Mouse (Mus musculus): ENCODE results near the gene Cend1. TPM values are rescaled to one million over a fixed set of nuclear protein-coding genes. Genes with fewer than 3 reads are reported as not detected.
"Not testable (repeated sequence)": the region's sequence is repeated elsewhere in the genome, so short reads cannot be mapped to it uniquely, and the experiment has no call there.

Gene Cend1
- polyA plus RNA-seq, 1 experiment from 2014 or later, result not detected

- DNase-seq (no peak), ATAC-seq (no peak)
- Histone ChIP-seq H3K4me1 (ENCODE audit: insufficient read depth) (peaks cover 25% of the 10 kb centered on the region), H3K27ac (ENCODE audit: low read depth) (no peak overlapping the region), H3K36me3 (replicated peaks; ENCODE audit: insufficient read depth, low read length) (peaks cover 19% of the 10 kb centered on the region), H3K27me3 (ENCODE audit: insufficient read depth, low read length) (no peaks in the 10 kb centered on the region), H3K4me2 (ENCODE audit: low read depth, low read length) (no peak overlapping the region), H3K9ac (replicated peaks) (no peak overlapping the region; the same call in 1 of the 2 replicates), H3K9me3 (ENCODE audit: low read length) (no peaks in the 10 kb centered on the region), H3K4me3 (ENCODE audit: low read depth, low read length) (no peak overlapping the region)
- TF ChIP-seq CTCF (IDR thresholded peaks at IDR 0.05; ENCODE audit: low read depth) (no peak), EP300 (IDR thresholded peaks at IDR 0.05; ENCODE audit: low read depth) (no peak)
Measured at GRCm38 (mm10) chr7:141451928-141452327, 22.6 kb upstream of the Cend1 start.

- Histone ChIP-seq H3K27me3 (ENCODE audit: insufficient read depth, low read length) (no peaks in the 10 kb centered on the region), H3K9me3 (ENCODE audit: low read length) (no peaks in the 10 kb centered on the region), H3K4me3 (ENCODE audit: low read depth, low read length) (peak within 1 kb of the TSS; percentile 62), H3K4me2 (ENCODE audit: low read depth, low read length) (peak within 1 kb of the TSS; percentile 75), H3K27ac (ENCODE audit: low read depth) (peak within 1 kb of the TSS; percentile 84), H3K36me3 (replicated peaks; ENCODE audit: insufficient read depth, low read length) (peaks cover 19% of the 10 kb centered on the region), H3K9ac (replicated peaks) (peak within 1 kb of the TSS; percentile 73), H3K4me1 (ENCODE audit: insufficient read depth) (peaks cover 36% of the 10 kb centered on the region)
- TF ChIP-seq CTCF (IDR thresholded peaks at IDR 0.05; ENCODE audit: low read depth), result peak; percentile 33
- TF ChIP-seq EP300 (IDR thresholded peaks at IDR 0.05; ENCODE audit: low read depth), result no peak
- WGBS (ENCODE audit: insufficient replicate concordance), result under 1% methylated on average over 59 of the region's 63 CpGs
- DNase-seq (peak; percentile 94), ATAC-seq (peak; percentile 90)
Measured at GRCm38 (mm10) chr7:141447110-141447991, 18.1 kb upstream of the Cend1 start, which contains the start of gene Rplp2. Gene Rplp2, plus strand, starts transcription at chr7:141447370.

GRCm38 (mm10) chr7:141446374-141446773 lies 17.1 kb upstream of the Cend1 start:
- Histone ChIP-seq H3K4me2 (ENCODE audit: low read depth, low read length) (peak overlapping the region; percentile 75), H3K4me1 (ENCODE audit: insufficient read depth) (peaks cover 36% of the 10 kb centered on the region), H3K4me3 (ENCODE audit: low read depth, low read length) (peak overlapping the region; percentile 62; the same call in 1 of the 2 replicates), H3K9ac (replicated peaks) (0 out of 2 replicates have a peak overlapping the region, but pooled peaks have one; percentile 73), H3K36me3 (replicated peaks; ENCODE audit: insufficient read depth, low read length) (peaks cover 14% of the 10 kb centered on the region)
- not testable (repeated sequence) for H3K27me3 ChIP-seq (ENCODE audit: insufficient read depth, low read length); H3K9me3 ChIP-seq (ENCODE audit: low read length); H3K27ac ChIP-seq (ENCODE audit: low read depth); ATAC-seq; DNase-seq
- WGBS (ENCODE audit: insufficient replicate concordance), result 84% methylated on average over 3 of the region's 3 CpGs

GRCm38 (mm10) chr7:141443828-141444237 lies 14.5 kb upstream of the Cend1 start, which contains the start of gene Pidd1:
Gene Pidd1, minus strand, starts transcription at chr7:141444025.
- H3K36me3 ChIP-seq (replicated peaks; ENCODE audit: insufficient read depth, low read length), result peaks cover 23% of the 10 kb centered on the region
- H3K9me3 ChIP-seq (ENCODE audit: low read length), result no peaks in the 10 kb centered on the region
- peak; percentile 86 for DNase-seq
- peak; percentile 55 for ATAC-seq
- peak within 1 kb of the TSS; percentile 91 for H3K4me2 ChIP-seq (ENCODE audit: low read depth, low read length)
- TF ChIP-seq CTCF (IDR thresholded peaks at IDR 0.05; ENCODE audit: low read depth), result no peak
- TF ChIP-seq EP300 (IDR thresholded peaks at IDR 0.05; ENCODE audit: low read depth), result peak; percentile 41; the same call in 1 of the 2 replicates
- peak within 1 kb of the TSS; percentile 75 for H3K9ac ChIP-seq (replicated peaks)
- peak within 1 kb of the TSS; percentile 66 for H3K4me3 ChIP-seq (ENCODE audit: low read depth, low read length)
- WGBS (ENCODE audit: insufficient replicate concordance), result 1% methylated on average over 25 of the region's 25 CpGs
- H3K27ac ChIP-seq (ENCODE audit: low read depth), result peak within 1 kb of the TSS; percentile 69
- no peaks in the 10 kb centered on the region for H3K27me3 ChIP-seq (ENCODE audit: insufficient read depth, low read length)
- peaks cover 44% of the 10 kb centered on the region for H3K4me1 ChIP-seq (ENCODE audit: insufficient read depth)

GRCm38 (mm10) chr7:141443081-141443821 lies 14.0 kb upstream of the Cend1 start:
- peak overlapping the region; percentile 75 for H3K9ac ChIP-seq (replicated peaks)
- no peaks in the 10 kb centered on the region for H3K27me3 ChIP-seq (ENCODE audit: insufficient read depth, low read length)
- ATAC-seq (peak; percentile 2; the same call in 1 of the 2 replicates), DNase-seq (no peak)
- peaks cover 39% of the 10 kb centered on the region for H3K4me1 ChIP-seq (ENCODE audit: insufficient read depth)
- 18% methylated on average over 12 of the region's 12 CpGs for WGBS (ENCODE audit: insufficient replicate concordance)
- peak; percentile 70 for TF ChIP-seq CTCF (IDR thresholded peaks at IDR 0.05; ENCODE audit: low read depth)
- no peak for TF ChIP-seq EP300 (IDR thresholded peaks at IDR 0.05; ENCODE audit: low read depth)
- H3K36me3 ChIP-seq (replicated peaks; ENCODE audit: insufficient read depth, low read length), result peaks cover 24% of the 10 kb centered on the region
- H3K27ac ChIP-seq (ENCODE audit: low read depth), result peak overlapping the region; percentile 69; the same call in 1 of the 2 replicates
- peak overlapping the region; percentile 91 for H3K4me2 ChIP-seq (ENCODE audit: low read depth, low read length)
- H3K9me3 ChIP-seq (ENCODE audit: low read length), result no peaks in the 10 kb centered on the region
- H3K4me3 ChIP-seq (ENCODE audit: low read depth, low read length), result peak overlapping the region; percentile 66

GRCm38 (mm10) chr7:141442199-141442598 lies 12.9 kb upstream of the Cend1 start:
- Histone ChIP-seq H3K9me3 (ENCODE audit: low read length) (no peaks in the 10 kb centered on the region), H3K4me1 (ENCODE audit: insufficient read depth) (peaks cover 39% of the 10 kb centered on the region), H3K27ac (ENCODE audit: low read depth) (no peak overlapping the region), H3K36me3 (replicated peaks; ENCODE audit: insufficient read depth, low read length) (peaks cover 26% of the 10 kb centered on the region), H3K27me3 (ENCODE audit: insufficient read depth, low read length) (no peaks in the 10 kb centered on the region), H3K4me2 (ENCODE audit: low read depth, low read length) (peak overlapping the region; percentile 91), H3K4me3 (ENCODE audit: low read depth, low read length) (peak overlapping the region; percentile 66), H3K9ac (replicated peaks) (no peak overlapping the region; the same call in 1 of the 2 replicates)
- 86% methylated on average over 13 of the region's 13 CpGs for WGBS (ENCODE audit: insufficient replicate concordance)
- DNase-seq (no peak), ATAC-seq (no peak)
- TF ChIP-seq EP300 (IDR thresholded peaks at IDR 0.05; ENCODE audit: low read depth) (no peak), CTCF (IDR thresholded peaks at IDR 0.05; ENCODE audit: low read depth) (no peak)
